Mouse (Mus musculus) WW6 (cell line): ENCODE measurements at regions not wholly inside any gene's neighbourhood (a gene's known extent, or its start where the extent isn't known, plus 50 kb on each side); places are given as distances from the start of the nearest gene placed in this dataset.

Experiments
- DNase-seq: peaks from one replicate; pipeline ENCODE4 v3.0.0-alpha.2; 2013; ENCODE audit warnings: low read depth, low spot score

DNA sequence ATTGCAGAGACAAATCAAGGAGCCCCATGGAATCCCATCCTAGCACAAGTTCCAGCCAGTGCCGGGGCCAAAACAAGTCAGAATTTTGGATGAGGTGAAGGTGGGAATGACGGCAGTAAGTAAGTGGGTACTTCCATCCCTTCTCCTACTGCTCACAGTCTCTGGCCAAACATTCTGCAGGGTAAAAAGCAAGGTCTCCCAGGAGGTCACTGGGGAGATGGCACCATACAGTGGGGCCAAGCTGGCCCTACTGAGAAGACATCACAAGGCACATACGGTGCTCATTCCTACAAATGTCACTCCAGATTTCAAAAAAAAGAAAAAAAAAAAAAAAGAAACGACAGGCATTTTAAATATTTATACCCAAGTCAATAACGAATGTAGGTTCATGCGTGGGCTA, 129.6 kb downstream of the Ddx11 start:
- DNase-seq: no peak

DNA sequence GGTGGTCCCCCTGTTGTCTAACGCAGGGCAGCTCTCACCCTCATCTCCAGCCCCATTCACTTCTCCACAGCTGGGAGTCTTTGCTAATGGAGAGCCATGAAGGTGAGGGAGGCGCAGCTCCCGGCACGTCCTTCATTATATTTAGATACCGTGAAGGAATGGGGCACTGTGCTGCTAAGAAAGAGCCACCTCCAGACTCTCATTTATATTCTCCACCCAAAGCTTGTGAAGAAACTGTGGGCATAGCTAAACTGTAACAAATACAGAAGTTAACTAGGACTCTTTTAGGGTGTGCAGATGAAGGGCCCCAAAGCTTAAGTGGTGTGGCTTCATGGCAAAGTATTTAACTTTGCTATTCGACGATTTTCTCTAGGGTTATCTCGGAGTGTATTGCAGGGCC, 136.4 kb downstream of the Ddx11 start:
- no peak for DNase-seq

DNA sequence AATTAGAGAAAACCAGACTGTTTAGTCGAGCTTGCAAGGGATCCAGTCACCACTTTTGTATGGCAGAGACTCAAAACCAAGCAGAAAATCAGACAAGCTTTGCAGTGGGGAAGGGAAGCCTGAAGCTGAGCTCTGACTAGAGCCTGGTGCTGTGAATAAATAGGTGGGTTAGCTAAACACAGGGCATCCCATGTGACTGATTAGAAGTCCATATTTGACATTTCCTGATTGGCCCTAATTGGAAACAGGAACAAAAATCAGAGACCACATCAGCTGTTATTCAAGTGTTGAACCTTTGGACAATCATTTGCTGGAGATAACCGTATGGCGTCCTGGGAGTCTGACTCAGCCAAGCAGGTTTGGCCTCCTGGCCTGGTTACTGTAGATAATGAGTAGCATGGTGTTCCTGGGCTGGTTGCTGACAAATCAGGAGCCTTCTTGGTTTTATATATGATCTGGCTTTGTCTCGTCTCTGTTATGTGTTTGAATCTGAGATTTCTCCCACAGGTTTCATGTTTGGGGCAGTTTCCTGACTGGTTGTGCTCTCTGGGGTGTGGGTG, 139.4 kb downstream of the Ddx11 start:
- no peak for DNase-seq

DNA sequence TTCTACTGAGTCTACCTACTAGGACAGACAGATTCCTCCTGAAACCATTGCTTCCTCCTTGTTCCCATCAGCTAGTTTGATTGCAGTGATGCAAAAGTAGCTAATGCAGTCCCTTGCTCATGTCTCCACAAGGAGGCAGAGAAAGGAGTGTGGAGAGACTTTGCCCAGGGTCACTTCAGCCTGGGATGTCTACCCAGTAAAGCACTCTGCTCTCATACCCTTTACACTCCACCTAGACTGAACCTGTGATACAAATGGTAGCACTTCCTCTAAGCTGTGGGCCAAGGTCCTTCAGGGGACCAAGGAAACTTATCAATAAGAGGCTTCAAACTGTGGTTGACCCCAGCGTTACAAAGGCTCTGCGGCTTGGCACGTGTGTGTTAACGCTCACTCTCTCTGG, 140.1 kb downstream of the Ddx11 start:
- no peak for DNase-seq

DNA sequence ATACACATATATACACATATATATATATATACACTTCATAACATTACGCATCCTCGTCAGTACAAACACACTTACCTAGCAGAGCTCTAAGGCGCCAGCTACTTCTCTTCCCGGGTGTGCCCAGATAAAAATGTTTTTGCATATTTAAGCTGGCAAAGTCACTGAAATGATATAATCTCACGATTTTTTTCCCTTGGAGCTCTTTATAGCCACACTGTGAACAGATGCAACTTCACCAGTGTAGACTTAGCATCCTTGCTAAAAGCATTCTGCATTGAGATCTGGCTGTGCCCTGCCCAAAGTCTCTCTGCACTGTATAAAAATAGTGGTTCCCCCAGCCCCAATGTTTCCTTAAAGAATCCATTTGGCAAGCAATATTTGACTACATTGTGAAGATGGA, 143.5 kb downstream of the Ddx11 start:
- no peak for DNase-seq

DNA sequence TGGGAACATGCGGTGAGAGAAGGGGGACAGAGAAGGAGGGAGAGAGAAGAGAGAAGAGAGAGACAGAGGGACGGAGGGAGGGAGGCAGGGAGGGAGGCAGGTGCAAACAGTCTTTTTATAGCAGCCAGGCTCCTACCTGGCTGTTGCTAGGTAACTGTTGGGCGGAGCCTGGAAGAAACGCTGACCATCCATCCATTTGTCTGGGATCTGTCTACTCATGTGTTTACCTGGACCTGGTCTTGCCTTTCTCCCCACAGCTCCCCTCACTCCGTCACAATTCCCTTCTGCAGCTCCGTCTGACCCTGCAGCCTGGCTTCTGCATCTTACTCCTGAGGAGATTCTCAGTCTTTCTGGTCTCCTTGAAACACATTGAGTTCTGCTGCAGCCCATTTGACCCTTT, 144.5 kb downstream of the Ddx11 start:
- no peak for DNase-seq

DNA sequence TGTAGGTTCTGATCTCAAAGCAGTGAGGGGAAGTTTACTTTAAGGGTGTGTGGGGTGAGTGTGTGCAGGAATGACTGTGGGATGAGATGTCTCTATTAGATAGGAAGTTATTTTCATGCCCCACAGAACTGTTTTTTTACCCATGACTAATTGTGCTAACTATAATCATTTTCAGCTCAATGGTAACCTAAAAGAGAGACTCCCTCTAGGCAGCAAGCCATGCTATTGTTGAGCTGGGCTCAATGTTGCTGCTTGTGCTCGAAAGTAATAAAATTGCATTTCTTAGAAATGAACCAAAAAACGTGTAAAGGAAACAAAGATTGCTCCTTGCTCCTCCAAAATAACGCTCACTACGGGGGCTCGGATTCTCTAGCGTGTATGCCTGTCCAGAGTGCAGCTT, 146.2 kb downstream of the Ddx11 start:
- no peak for DNase-seq

DNA sequence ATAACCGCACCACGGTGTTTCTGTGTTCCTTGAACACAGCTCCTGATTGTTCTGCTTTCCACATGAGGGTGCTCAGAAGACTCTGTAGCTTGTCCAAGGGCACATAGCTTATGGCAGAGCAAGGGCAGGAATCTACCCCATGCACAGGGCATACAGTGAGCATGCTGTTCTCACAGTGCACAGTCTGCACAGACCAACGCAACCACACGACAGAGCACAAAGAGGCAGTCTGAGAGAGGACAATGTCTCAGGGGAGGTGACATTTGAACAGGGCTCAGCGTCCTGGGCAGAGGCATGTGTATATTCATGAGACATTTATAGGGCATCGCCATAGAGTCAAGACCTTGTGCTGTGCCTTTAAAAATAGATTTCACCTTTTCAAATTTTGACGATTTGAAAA, 148.6 kb downstream of the Ddx11 start:
- DNase-seq: no peak

DNA sequence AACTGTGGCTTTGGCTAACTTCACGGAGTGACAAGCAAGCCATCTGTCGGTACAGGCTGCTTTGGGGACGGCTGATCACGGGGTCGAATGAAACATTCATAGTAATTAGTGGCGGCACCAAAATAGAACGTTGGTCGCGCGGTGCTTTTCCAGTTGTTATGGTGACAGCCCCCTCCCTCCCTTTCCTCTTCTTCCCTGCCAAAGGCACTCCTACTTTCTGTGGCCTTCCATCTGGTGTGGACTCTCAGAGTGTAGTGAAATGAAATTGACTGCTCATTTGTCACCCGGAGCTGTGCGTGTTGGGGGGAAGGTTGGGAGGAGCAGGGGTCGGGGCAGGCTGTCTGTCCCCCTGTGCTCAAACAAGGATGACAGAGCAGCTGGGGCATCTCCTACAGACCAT, 153.5 kb downstream of the Ddx11 start:
- DNase-seq: no peak

DNA sequence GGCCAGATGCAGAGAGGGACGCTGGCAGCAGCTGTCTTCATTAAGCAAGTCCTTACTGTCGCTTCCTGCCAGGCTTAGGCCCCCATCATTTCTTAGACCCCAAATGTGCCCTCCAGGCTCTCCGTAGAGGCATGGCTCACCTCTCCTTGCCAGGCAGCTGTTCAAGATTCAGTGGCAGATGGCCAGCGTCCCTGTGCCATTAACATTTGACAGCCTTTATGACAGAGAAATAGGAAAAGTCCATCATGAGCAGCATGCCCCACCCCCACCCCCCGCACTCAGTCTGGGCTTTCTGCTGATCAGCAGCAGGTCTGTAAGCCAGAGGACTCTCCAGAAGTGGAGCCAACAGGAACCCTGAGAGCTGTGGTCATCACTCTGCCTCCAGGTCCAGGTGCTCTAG, 154.7 kb downstream of the Ddx11 start:
- no peak for DNase-seq

DNA sequence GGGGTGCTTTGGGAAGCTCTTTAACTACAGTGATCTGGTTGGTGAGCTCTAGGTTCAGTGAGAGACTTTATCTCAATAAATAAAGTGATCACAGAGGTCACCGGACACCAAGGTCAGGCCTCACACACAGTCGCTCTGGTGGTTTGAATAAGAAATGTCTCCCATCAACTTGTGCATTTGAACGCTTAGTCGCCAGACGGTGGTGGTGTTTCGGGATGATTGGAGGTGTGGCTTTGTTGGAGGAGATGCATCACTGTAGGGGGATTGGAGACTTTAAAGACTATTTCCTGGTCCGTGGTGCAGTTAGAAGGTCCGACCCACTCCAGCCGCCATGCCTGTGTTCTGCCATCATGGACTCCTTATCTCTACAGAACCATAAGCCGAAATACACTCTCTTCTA, 162.0 kb downstream of the Ddx11 start:
- peak; percentile 64 for DNase-seq
